Mouse (Mus musculus) G1E (cell line): ENCODE measurements around the gene Nanos3.

Source experiments
- CTCF ChIP-seq: IDR thresholded peaks from 2 replicates; pipeline ENCODE4 v1.5.1; 2012; ENCODE audit warnings: low read depth, low read length, inconsistent platforms, mixed read lengths
- POLR2AphosphoS5 ChIP-seq: IDR thresholded peaks from 2 replicates; pipeline ENCODE4 v1.6.1; 2012; ENCODE audit warnings: low read depth, low read length, inconsistent platforms; ENCODE audit not compliant: insufficient replicate concordance
- TAL1 ChIP-seq: conservative IDR thresholded peaks from 2 replicates; pipeline ENCODE4 v1.6.1; 2012; ENCODE audit warnings: low read depth, low read length, inconsistent platforms, mixed read lengths

DNA sequence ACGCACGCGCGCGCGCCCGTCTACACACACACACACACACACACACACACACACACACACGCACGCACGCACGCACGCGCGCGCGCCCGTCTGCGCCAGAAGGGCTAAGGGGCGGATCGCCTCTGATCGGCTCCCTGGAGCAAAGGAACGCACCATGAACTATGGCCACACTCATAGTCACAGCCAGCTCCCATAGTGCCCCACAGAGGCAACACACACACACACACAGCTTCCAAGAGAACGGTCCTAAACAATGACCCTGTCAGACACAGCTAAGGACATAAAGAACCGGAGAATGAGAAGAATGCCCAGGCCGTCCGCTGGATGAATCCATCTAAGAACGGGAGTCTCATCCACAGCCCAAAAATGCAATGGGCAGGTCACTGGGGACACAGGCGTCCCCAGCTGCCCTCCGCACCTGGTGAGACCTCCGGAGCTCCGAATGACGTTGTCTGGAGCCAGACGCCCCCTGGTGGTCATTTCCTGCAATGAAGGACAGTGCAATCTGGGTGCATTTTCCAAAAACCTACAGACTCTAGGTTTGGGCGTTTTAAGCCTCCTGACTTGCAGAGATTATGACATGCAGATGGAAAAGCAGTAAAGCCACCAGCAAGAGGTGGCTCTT, 25.3 kb upstream of the Nanos3 start:
- peak; percentile 88 for TF ChIP-seq CTCF
- TF ChIP-seq TAL1, result no peak
- no peak for TF ChIP-seq POLR2AphosphoS5
